Mouse (Mus musculus) midbrain, embryonic 15.5 days (tissue): ENCODE measurements at regions not wholly inside any gene's neighbourhood (a gene's known extent, or its start where the extent isn't known, plus 50 kb on each side); places are given as distances from the start of the nearest gene placed in this dataset.
A peak's percentile ranks its signal among the peaks of the same experiment; 100 is the strongest.

ENCODE experiments used
- ATAC-seq: fragments of 200-750 bp; cut with Nextera tagmentation; replicated peaks from 2 replicates; pipeline ENCODE4 v1.8.0; 2017; ENCODE audit warnings: moderate TSS enrichment
- H3K27ac ChIP-seq: fragments of 300-500 bp; sonication (generic); 2 replicates; pipeline ENCODE4 v1.5.1; 2015; ENCODE audit warnings: mild to moderate bottlenecking, inconsistent platforms
- H3K27me3 ChIP-seq: fragments of 300-500 bp; sonication (generic); replicated peaks from 2 replicates; pipeline ENCODE4 v1.6.1; 2015; ENCODE audit warnings: inconsistent platforms
- H3K36me3 ChIP-seq: fragments of 300-500 bp; sonication (generic); replicated peaks from 2 replicates; pipeline ENCODE4 v1.6.1; 2015; ENCODE audit warnings: inconsistent platforms
- H3K4me1 ChIP-seq: fragments of 300-500 bp; sonication (generic); 2 replicates; pipeline ENCODE4 v1.6.1; 2015; ENCODE audit warnings: inconsistent platforms
- H3K4me2 ChIP-seq: fragments of 300-500 bp; sonication (generic); 2 replicates; pipeline ENCODE4 v1.6.1; 2015; ENCODE audit warnings: inconsistent platforms, mild to moderate bottlenecking, moderate library complexity
- H3K4me3 ChIP-seq: fragments of 300-500 bp; sonication (generic); 2 replicates; pipeline ENCODE4 v1.5.1; 2015; ENCODE audit warnings: mild to moderate bottlenecking, inconsistent platforms
- H3K9ac ChIP-seq: fragments of 300-500 bp; sonication (generic); 2 replicates; pipeline ENCODE4 v1.6.1; 2015; ENCODE audit warnings: mild to moderate bottlenecking, inconsistent platforms
- H3K9me3 ChIP-seq: fragments of 300-500 bp; sonication (generic); 2 replicates; pipeline ENCODE4 v1.6.1; 2016; ENCODE audit warnings: inconsistent platforms
- WGBS: fragments of 180-500 bp; shearing (Covaris S2); methylation state at CpG from one replicate; pipeline ENCODE4 v1.1.7; 2015; ENCODE audit warnings: mixed read lengths; 5-methylcytosine and 5-hydroxymethylcytosine counted together

DNA sequence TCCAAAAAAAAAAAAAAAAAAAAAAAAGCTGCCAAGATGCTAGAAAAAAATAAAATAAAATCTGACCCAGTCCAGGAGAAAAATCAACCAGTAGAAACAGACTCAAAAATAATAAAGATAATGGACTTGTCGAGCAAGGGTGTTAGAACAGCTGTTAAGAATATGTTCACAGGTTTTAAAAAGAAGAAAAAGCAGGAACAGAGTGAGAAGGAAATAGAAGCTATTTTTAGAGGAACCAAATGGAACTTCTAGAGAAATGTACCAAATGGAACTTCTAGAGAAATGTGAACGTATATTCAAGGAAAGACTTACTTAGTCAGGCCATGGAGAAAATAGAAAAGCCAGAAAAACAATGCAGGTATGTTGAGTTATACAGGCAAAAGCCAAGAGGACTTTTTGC is 662.4 kb upstream of the Jmjd1c start:
- no peak for ATAC-seq
- Histone ChIP-seq H3K9ac (no peak overlapping the region), H3K4me1 (no peaks in the 10 kb centered on the region), H3K4me3 (no peak overlapping the region), H3K27me3 (no peaks in the 10 kb centered on the region), H3K27ac (no peak overlapping the region), H3K36me3 (no peaks in the 10 kb centered on the region), H3K9me3 (no peaks in the 10 kb centered on the region), H3K4me2 (no peak overlapping the region)
- 85% methylated on average over 2 of the region's 2 CpGs for WGBS

DNA sequence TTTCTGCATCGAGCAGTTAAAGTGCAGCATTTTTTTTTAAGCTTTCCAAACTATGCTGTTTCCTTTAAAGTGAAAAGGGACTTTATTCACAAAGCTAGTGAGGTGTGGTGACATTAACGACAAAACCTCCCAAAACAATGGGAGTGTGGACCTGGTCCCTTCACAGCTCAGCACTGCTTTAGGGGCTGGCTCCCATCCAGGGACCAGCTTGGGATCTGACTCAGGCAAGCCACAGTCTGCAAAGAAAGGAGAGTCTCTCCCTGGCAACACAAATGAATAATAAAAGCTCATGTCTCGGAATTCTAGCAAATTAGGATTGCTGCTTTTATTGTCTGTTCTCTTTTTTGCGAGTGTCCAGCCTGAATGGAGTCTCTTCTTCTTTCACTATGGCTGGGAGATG is 625.2 kb upstream of the Jmjd1c start:
- H3K36me3 ChIP-seq: no peaks in the 10 kb centered on the region
- no peaks in the 10 kb centered on the region for H3K4me1 ChIP-seq
- H3K4me2 ChIP-seq: no peak overlapping the region
- WGBS: 33% methylated on average over 4 of the region's 4 CpGs
- H3K9ac ChIP-seq: no peak overlapping the region
- ATAC-seq: no peak
- no peaks in the 10 kb centered on the region for H3K27me3 ChIP-seq
- H3K9me3 ChIP-seq: no peaks in the 10 kb centered on the region
- no peak overlapping the region for H3K4me3 ChIP-seq
- H3K27ac ChIP-seq: no peak overlapping the region

DNA sequence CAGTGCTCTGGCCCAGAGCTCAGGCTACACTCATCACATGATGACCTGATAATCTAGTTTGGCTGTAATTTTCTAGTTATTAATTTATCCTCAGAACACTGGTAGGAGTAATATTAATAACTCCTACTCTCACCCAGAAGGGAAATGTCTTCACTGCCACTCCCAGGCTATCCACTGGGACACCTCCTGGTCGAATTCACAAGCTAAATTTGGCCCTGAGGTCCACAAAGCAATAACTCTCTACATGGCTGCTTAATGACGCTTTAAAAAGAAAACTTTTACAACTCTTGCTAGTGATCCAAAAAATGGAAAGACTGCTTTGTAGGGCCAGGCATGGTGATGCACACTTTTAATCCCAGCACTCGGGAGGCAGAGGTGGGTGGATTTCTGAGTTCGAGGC is 623.9 kb upstream of the Jmjd1c start:
- H3K4me3 ChIP-seq: no peak overlapping the region
- no peaks in the 10 kb centered on the region for H3K36me3 ChIP-seq
- ATAC-seq: no peak
- WGBS: 85% methylated on average over 4 of the region's 4 CpGs
- H3K27me3 ChIP-seq: no peaks in the 10 kb centered on the region
- no peaks in the 10 kb centered on the region for H3K9me3 ChIP-seq
- H3K27ac ChIP-seq: no peak overlapping the region
- H3K4me2 ChIP-seq: no peak overlapping the region
- no peak overlapping the region for H3K9ac ChIP-seq
- H3K4me1 ChIP-seq: no peaks in the 10 kb centered on the region

GRCm38 (mm10) chr10:66475187-66475735 is 620.7 kb upstream of the Jmjd1c start:
- Histone ChIP-seq H3K4me2 (no peak overlapping the region), H3K9me3 (no peaks in the 10 kb centered on the region), H3K36me3 (no peaks in the 10 kb centered on the region), H3K4me1 (no peaks in the 10 kb centered on the region), H3K4me3 (no peak overlapping the region), H3K9ac (no peak overlapping the region), H3K27me3 (no peaks in the 10 kb centered on the region), H3K27ac (no peak overlapping the region)
- no peak for ATAC-seq
- 74% methylated on average over 1 of the region's 1 CpGs for WGBS

DNA sequence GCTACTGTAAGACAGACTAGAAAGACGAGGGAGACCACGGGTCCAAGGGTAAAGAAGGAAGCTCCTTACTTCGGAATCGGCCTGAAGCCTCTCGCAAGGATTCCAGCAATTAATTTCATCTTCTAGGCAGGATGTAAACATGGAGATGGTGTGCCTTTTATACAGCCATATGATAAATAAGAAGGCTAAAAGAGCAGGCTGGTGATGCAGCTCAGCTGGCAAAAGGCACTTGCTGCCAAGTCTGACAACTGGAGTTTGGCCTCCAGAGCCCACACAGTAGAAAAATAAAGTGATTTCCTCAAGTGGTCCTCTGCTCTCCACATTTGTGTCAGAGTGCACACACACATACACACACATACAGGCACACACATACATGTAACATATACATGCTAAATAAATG is 605.1 kb upstream of the Jmjd1c start:
- Histone ChIP-seq H3K4me3 (no peak overlapping the region), H3K27me3 (no peaks in the 10 kb centered on the region), H3K9me3 (no peaks in the 10 kb centered on the region), H3K4me1 (no peaks in the 10 kb centered on the region), H3K4me2 (no peak overlapping the region), H3K36me3 (no peaks in the 10 kb centered on the region), H3K9ac (no peak overlapping the region), H3K27ac (no peak overlapping the region)
- ATAC-seq: no peak
- WGBS: 83% methylated on average over 5 of the region's 5 CpGs

DNA sequence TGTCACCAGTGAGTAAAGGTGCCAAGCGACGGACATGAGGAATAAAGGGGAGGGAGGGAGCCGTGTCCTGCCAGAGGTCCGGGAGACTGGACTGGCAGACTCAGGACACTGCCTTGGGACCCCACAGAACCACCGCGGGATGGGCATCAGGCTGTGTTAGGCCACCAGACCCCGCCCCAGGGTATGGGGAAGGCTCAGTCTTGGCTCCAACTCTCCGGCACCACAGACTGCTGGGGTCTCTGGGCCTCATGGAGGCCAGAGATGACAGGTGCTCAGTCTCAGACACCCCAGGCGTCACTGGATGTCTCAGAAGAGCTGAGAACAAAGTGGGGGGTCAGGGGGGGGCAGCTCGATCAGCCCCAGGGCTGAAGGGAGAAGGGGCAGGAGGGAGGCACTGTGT is 604.1 kb upstream of the Jmjd1c start:
- H3K4me1 ChIP-seq: no peaks in the 10 kb centered on the region
- no peak overlapping the region for H3K9ac ChIP-seq
- H3K27ac ChIP-seq: no peak overlapping the region
- H3K27me3 ChIP-seq: no peaks in the 10 kb centered on the region
- ATAC-seq: no peak
- 61% methylated on average over 10 of the region's 10 CpGs for WGBS
- no peak overlapping the region for H3K4me2 ChIP-seq
- no peak overlapping the region for H3K4me3 ChIP-seq
- no peaks in the 10 kb centered on the region for H3K36me3 ChIP-seq
- no peaks in the 10 kb centered on the region for H3K9me3 ChIP-seq

GRCm38 (mm10) chr10:66539846-66540245 is 556.1 kb upstream of the Jmjd1c start:
- 55% methylated on average over 5 of the region's 5 CpGs for WGBS
- H3K9ac ChIP-seq: no peak overlapping the region
- no peaks in the 10 kb centered on the region for H3K9me3 ChIP-seq
- no peak overlapping the region for H3K4me3 ChIP-seq
- H3K27me3 ChIP-seq: no peaks in the 10 kb centered on the region
- no peaks in the 10 kb centered on the region for H3K4me1 ChIP-seq
- no peak overlapping the region for H3K27ac ChIP-seq
- no peak for ATAC-seq
- no peaks in the 10 kb centered on the region for H3K36me3 ChIP-seq
- no peak overlapping the region for H3K4me2 ChIP-seq

GRCm38 (mm10) chr10:66546656-66547055 is 549.3 kb upstream of the Jmjd1c start:
- no peak overlapping the region for H3K27ac ChIP-seq
- H3K36me3 ChIP-seq: no peaks in the 10 kb centered on the region
- H3K27me3 ChIP-seq: no peaks in the 10 kb centered on the region
- 48% methylated on average over 2 of the region's 2 CpGs for WGBS
- H3K9me3 ChIP-seq: no peaks in the 10 kb centered on the region
- no peaks in the 10 kb centered on the region for H3K4me1 ChIP-seq
- H3K4me2 ChIP-seq: no peak overlapping the region
- no peak overlapping the region for H3K9ac ChIP-seq
- no peak overlapping the region for H3K4me3 ChIP-seq
- no peak for ATAC-seq

GRCm38 (mm10) chr10:66547660-66548059 is 548.3 kb upstream of the Jmjd1c start:
- Histone ChIP-seq H3K36me3 (no peaks in the 10 kb centered on the region), H3K4me3 (no peak overlapping the region), H3K4me1 (no peaks in the 10 kb centered on the region), H3K27me3 (no peaks in the 10 kb centered on the region; the same call in 1 of the 2 replicates), H3K4me2 (no peak overlapping the region), H3K9me3 (no peaks in the 10 kb centered on the region), H3K9ac (no peak overlapping the region), H3K27ac (no peak overlapping the region)
- ATAC-seq: no peak
- WGBS: 73% methylated on average over 3 of the region's 3 CpGs

DNA sequence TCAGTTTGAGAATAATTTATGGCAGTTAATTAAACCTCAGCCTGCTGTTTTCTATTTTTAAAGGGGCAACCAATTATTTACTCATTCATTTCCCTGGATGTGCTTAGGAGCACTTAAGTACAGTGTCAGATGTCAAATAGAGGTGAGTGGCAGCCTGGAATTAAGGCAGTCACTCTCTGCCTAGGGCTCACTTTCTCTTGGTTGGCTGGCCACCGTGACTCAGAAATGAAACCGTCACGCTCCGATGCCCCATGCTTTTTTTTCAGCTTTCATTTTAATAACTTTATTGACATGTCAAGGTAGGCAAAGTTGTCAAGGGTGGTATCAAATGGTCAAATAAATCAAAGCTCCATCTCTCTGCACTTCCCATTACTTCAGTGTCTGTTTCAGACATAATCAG is 547.9 kb upstream of the Jmjd1c start:
- Histone ChIP-seq H3K27ac (no peak overlapping the region), H3K4me2 (no peak overlapping the region), H3K27me3 (no peaks in the 10 kb centered on the region; the same call in 1 of the 2 replicates), H3K4me1 (no peaks in the 10 kb centered on the region), H3K4me3 (no peak overlapping the region), H3K36me3 (no peaks in the 10 kb centered on the region), H3K9me3 (no peaks in the 10 kb centered on the region), H3K9ac (no peak overlapping the region)
- 49% methylated on average over 4 of the region's 4 CpGs for WGBS
- ATAC-seq: no peak

DNA sequence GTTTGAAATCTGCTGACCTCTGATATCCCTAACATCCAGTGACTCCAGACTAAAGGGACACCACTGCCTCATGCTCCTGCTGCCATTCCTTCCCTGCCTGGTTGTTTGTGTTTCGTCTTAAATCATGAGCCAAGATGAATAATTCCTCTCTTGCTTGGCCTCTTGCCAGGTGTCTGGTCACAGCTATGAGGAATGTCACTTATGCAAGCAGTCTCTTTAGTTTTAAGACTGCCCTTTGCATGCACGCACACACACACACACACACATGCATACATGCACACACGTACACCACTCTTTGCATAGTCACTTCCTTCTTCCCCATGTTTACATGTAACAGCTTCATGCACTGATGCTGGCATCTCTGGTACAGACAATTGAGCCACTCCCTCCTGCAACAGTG is 543.0 kb upstream of the Jmjd1c start:
- H3K4me3 ChIP-seq: no peak overlapping the region
- 48% methylated on average over 3 of the region's 3 CpGs for WGBS
- no peak overlapping the region for H3K9ac ChIP-seq
- H3K4me1 ChIP-seq: no peaks in the 10 kb centered on the region
- H3K9me3 ChIP-seq: no peaks in the 10 kb centered on the region
- H3K27me3 ChIP-seq: peaks cover 3% of the 10 kb centered on the region; the same call in 1 of the 2 replicates
- no peak overlapping the region for H3K4me2 ChIP-seq
- no peak overlapping the region for H3K27ac ChIP-seq
- H3K36me3 ChIP-seq: no peaks in the 10 kb centered on the region
- 0 out of 2 replicates have a peak, but pooled peaks have one; percentile 37 for ATAC-seq

GRCm38 (mm10) chr10:66554259-66554658 is 541.7 kb upstream of the Jmjd1c start:
- Histone ChIP-seq H3K4me1 (no peaks in the 10 kb centered on the region), H3K4me3 (no peak overlapping the region), H3K4me2 (no peak overlapping the region), H3K9ac (no peak overlapping the region), H3K9me3 (no peaks in the 10 kb centered on the region), H3K27me3 (peaks cover 3% of the 10 kb centered on the region; the same call in 1 of the 2 replicates), H3K27ac (no peak overlapping the region), H3K36me3 (no peaks in the 10 kb centered on the region)
- ATAC-seq: no peak
- WGBS: 23% methylated on average over 1 of the region's 1 CpGs

GRCm38 (mm10) chr10:66558097-66558840 is 537.7 kb upstream of the Jmjd1c start:
- WGBS: 12% methylated on average over 6 of the region's 6 CpGs
- Histone ChIP-seq H3K4me2 (no peak overlapping the region), H3K4me3 (no peak overlapping the region), H3K9me3 (no peaks in the 10 kb centered on the region), H3K27me3 (0 out of 2 replicates have a peak, but pooled peaks cover 3% of the 10 kb centered on the region), H3K36me3 (no peaks in the 10 kb centered on the region), H3K27ac (no peak overlapping the region), H3K9ac (no peak overlapping the region), H3K4me1 (no peaks in the 10 kb centered on the region)
- peak; percentile 75 for ATAC-seq
